Mouse (Mus musculus): ENCODE data around the gene Nras.
A peak's percentile ranks its signal among the peaks of the same experiment; 100 is the strongest.

Gene Nras

DNA sequence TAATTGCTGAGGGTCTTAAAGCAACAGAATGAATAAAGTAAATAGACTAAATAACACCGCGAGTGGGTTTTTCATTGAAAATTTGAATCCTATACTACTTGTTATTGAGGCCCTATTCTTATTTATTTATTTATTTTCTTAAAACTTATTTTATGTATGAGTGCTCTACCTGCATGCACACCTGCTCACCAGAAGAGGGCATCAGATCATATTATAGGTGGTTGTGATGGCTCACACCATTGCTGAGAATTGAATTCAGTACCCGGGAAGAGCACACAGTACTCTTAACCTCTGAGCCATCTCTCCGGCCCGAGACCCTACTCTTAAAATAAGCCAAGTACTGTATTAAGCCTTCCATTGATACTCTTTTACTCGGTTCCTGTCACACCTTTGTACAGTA is 41.6 kb downstream of the Nras start:
- DNase-seq, result no peak

DNA sequence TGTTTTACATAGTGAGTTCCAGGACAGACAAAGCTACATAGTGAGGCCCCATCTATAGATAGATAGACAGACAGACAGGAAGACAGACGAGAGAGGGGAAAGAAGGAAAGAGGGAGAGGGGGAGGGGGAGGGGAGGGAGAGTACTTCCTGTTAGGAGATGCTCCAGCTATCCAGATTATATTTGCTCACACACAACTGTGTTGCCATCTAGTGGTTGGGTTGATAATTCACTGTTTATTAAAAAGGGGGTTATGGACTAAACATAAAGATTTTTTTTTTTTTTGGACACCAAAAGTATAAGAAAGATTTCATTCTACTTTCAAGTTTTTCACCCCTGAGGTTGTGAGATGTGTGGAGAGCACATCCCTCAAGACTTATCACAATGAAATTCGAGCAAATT is 42.6 kb downstream of the Nras start:
- DNase-seq, result no peak

DNA sequence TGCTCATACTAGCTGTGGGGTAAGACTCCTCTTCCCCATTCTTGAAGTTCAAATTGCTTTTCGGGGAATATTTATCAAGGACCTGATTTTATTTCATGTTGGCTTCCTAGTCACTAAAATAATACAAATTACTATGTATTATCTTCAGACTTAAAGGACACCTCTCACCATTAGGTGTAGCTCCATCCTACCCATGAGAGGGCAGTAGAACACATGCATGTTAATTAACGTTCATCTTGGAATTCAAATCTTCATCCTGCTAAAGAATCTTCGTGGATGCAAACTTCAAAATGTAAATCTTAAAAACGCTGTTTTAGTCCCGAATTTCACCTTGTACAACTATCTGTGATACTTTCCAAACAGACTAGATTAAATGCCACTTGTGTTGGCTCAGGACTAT is 43.1 kb downstream of the Nras start:
- DNase-seq, result no peak

DNA sequence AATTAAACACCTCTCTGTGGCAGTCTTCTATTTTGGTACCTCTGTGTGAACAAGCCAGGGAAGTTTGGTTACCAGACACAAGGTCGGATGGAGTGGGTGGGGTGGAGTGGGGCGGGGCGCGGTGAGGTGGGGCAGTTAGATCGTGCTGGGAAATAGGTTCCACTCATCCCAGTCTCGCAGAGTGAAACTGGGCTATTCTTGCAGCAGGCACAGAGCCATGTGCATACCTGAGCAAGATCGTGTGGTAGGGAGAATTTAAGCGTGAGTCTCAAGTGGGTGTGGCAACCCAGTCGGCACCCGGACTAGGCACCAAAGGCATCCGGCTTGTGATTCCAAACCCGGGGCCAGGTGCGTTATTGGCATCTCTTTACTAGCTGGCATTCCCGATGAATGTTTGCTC is 43.8 kb downstream of the Nras start:
- DNase-seq, result no peak

DNA sequence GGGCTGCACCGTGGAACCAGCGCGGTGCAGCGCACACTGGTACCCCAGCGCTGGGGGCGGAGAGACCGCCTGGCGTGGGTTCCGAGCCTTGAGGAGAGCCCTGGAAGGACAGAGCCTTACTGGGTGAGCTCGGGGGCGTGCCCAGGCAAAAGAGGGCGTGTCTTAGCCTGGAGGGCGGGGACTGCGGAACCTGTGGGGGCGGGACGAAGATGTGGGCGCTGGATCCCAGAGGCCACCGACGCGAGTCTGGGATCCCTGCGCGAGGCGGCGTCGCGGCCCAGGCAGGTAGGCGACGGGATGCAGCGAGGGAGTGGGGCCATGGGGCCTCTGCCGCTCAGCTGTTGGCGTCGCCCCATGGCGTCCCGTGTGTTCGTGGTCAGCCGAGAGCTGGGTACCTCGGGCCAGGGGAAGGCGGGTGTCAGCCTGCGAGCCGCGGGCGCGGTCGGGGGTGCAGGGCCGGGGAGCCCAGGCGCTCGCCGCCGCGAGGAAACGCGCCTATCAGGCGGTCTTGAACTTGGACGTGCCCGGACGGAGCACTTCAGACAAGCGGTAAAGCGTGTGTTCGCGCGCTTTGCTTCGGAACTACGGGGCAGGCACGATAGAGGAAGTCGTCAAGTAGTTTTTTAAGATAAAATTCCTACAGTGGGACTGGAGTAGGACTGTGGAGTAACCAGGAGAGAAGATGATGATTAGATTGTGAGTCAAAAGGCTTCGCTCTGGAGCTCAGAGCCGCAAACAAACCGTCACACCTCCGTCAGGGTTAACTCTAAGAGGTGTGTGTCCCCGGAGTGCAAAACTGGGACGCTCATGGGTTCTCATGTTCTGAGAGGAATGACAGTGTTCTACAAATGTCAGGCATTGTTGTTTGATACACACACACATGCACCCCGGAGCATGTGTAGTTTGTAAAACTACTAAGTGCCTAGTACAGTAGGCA is 44.6 kb downstream of the Nras start, which contains the start of gene Dennd2c:
TSS of gene Dennd2c (plus strand) at position 151 of the 937 bp plus-strand sequence.
- peak; percentile 97 for DNase-seq

DNA sequence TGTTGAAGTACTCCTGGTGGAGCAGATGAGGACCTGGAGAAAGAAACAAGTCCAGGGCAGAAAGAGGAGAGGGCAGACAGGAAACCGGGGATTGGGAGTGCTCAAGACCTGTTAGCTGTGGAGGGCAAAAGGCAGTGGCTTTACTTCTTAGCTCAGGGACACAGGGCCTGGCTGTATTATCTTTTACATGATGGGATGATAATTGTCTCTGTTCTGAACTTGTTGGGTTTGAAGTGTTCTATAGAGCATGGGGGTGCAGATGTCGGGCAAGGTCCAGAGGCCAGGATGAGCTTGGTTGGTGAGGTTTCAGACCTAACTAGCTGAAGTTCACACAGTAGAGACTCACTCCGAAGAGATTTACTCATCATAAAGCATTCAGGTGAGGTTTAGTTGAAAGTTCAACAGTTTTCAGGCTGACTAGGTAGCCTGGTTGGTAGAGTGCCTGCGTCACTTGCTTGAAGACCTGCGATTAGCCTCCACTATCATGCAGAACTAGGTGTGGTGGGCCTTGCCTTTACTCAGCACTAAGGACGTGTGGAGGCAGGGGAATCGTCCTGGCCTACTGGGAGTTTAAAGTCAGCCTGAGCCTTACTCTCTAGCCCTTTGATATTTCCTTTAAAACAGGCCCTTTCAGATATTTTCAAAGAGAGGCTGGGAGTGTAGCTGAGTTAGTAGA is 49.6 kb downstream of the Nras start:
- DNase-seq, result no peak

DNA sequence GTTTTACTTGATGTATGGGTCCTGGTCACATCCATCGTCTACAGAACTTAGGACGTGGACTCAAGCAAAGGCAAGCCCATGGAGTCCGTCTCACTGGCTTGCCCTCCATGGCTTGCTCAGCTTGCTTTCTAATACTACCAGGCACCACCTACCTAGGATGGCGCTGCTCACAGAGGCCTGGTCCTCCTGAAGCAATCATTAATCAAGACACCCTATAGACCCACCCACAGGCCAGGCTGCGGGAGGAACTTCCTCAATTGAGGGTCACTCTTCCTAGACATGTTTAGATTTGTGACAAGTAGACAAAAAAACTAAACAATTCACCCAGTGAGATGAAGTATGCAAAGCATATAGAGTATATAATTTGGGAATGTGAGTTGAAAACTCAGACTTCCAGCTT is 54.1 kb downstream of the Nras start:
- no peak for DNase-seq
